Mouse (Mus musculus): ENCODE measurements around the gene Rcbtb1. TPM values are rescaled to one million over a fixed set of nuclear protein-coding genes. Genes with fewer than 3 reads are reported as not detected.
"Not testable (repeated sequence)": the region's sequence is repeated elsewhere in the genome, so short reads cannot be mapped to it uniquely, and the experiment has no call there.

Gene Rcbtb1
- polyA plus RNA-seq, 1 experiment from 2014 or later = 40.5 TPM

DNA sequence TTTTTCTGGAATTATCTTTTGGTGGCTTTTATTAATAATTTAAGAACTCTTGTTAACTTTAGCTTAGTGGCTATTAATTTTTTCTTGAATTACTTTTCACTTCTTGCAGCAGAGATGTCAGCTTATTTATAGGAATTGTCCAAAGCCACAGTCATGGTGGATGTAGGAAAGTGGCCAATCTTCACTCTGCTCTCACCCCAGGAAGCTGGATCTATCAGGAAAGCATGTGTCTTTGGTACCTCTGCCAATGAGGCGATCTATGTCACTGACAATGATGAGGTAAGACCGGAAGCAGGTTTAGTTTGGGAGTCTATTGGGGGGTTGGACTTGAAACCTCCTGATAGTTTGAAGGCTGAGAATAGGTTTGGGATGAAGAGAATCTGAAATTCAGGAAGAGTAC, 8.8 kb downstream of the Rcbtb1 start:
- Histone ChIP-seq H3K27me3 (replicated peaks) (no peaks in the 10 kb centered on the region), H3K27ac (replicated peaks) (no peak overlapping the region), H3K4me3 (replicated peaks) (no peak overlapping the region), H3K4me1 (peaks cover 19% of the 10 kb centered on the region), H3K9me3 (replicated peaks) (no peaks in the 10 kb centered on the region), H3K9ac (replicated peaks) (no peak overlapping the region), H3K4me2 (no peak overlapping the region), H3K36me3 (peaks cover 4% of the 10 kb centered on the region; the same call in 1 of the 2 replicates)
- no peak for ATAC-seq (ENCODE audit: low FRiP score)
- 96% methylated on average over 2 of the region's 2 CpGs for WGBS

DNA sequence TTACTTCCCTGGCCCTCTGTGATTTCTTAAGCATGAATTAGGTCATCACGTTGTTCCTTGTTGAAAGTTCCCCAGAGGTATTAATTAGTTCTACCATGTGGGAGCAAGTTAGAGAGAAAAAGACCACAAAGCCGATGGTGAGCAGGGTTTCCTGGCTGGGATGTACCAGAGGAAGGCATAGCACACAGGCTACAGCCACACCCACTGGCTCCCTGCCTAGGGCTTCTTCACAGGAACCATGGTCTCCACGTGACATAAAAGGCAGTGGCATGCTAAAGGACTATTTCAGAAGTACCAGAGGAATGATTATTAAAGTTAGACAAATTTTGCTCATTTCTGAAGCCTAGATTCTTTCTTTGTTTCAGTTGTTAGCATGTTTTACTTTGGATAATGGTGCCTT, 18.2 kb downstream of the Rcbtb1 start:
- Histone ChIP-seq H3K9ac (replicated peaks) (no peak overlapping the region), H3K27me3 (replicated peaks) (no peaks in the 10 kb centered on the region), H3K27ac (replicated peaks) (no peak overlapping the region), H3K36me3 (peaks cover 62% of the 10 kb centered on the region), H3K4me1 (no peaks in the 10 kb centered on the region), H3K9me3 (replicated peaks) (no peaks in the 10 kb centered on the region), H3K4me3 (replicated peaks) (no peak overlapping the region), H3K4me2 (no peak overlapping the region)
- WGBS = 88% methylated on average over 3 of the region's 3 CpGs
- ATAC-seq (ENCODE audit: low FRiP score) = no peak

DNA sequence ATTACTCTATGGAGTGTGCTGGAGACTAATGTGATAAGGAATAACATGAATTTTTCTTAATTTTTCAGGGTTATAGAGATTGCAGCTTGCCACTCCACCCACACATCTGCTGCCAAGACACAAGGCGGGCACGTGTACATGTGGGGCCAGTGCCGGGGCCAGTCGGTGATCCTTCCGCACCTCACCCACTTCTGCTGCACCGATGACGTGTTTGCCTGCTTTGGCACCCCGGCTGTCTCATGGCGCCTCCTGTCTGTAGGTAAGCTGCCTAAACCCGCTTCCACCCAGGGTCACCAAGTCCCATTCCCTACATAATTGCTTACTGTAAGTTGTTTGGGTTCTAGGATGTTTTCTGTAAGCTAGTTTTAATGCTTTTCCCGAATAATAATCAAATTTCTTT, 25.2 kb downstream of the Rcbtb1 start:
- no peak for ATAC-seq (ENCODE audit: low FRiP score)
- Histone ChIP-seq H3K4me3 (replicated peaks) (no peak overlapping the region), H3K36me3 (peaks cover 82% of the 10 kb centered on the region), H3K27me3 (replicated peaks) (no peaks in the 10 kb centered on the region), H3K9ac (replicated peaks) (no peak overlapping the region), H3K27ac (replicated peaks) (no peak overlapping the region), H3K4me1 (no peaks in the 10 kb centered on the region), H3K9me3 (replicated peaks) (no peaks in the 10 kb centered on the region), H3K4me2 (no peak overlapping the region)
- WGBS = 95% methylated on average over 11 of the region's 11 CpGs

DNA sequence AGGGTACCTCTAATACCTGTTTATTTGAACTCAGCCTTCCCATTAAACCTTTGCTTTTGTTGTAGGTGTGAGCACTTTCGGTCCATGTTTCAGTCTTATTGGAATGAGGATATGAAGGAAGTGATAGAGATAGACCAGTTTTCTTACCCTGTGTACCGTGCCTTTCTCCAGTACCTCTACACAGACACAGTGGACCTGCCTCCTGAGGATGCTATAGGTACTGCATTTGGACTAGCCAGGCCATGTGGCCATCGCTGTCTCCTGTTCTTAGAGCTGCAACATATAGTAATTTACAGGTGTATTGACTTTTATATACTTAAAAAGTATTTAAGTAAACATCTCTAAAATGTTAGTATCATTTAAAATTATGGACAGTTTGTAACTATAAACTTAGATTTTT, 28.8 kb downstream of the Rcbtb1 start:
- Histone ChIP-seq H3K4me1 (no peaks in the 10 kb centered on the region), H3K27me3 (replicated peaks) (no peaks in the 10 kb centered on the region), H3K27ac (replicated peaks) (no peak overlapping the region), H3K9ac (replicated peaks) (no peak overlapping the region), H3K36me3 (peaks cover 88% of the 10 kb centered on the region), H3K9me3 (replicated peaks) (no peaks in the 10 kb centered on the region), H3K4me2 (no peak overlapping the region), H3K4me3 (replicated peaks) (no peak overlapping the region)
- no peak for ATAC-seq (ENCODE audit: low FRiP score)
- 96% methylated on average over 3 of the region's 3 CpGs for WGBS

DNA sequence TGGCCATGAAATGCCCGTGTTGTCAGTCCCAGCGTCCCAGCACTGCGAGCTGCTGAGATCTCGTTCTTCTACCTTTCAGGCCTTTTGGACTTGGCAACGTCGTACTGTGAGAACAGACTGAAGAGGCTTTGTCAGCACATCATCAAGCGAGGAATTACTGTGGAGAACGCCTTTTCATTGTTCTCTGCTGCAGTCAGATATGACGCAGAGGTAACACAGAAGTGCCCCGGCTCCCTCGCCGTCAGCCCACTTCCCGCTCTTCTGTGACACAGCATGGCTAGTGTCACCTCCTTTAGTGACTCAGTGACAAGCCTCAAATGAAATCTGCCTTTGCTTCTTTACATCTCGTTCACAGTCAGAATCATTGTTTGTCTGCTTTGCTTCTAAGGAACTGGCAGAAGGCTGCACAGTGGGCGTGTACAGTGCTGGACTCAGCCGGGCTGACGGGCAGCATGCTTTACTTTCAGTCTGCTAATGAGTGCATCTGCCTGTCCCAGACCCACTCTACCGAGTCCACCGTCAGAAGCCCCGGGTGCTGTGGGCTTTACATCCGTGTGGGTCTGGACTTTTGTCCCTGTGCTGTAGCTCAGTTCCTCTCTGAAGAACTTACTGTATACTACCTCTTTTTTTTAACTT, 29.4 kb downstream of the Rcbtb1 start:
- Histone ChIP-seq H3K9me3 (replicated peaks) (no peaks in the 10 kb centered on the region), H3K27me3 (replicated peaks) (no peaks in the 10 kb centered on the region), H3K4me2 (no peak overlapping the region), H3K4me3 (replicated peaks) (no peak overlapping the region), H3K36me3 (peaks cover 89% of the 10 kb centered on the region), H3K27ac (replicated peaks) (no peak overlapping the region), H3K9ac (replicated peaks) (no peak overlapping the region), H3K4me1 (no peaks in the 10 kb centered on the region)
- 89% methylated on average over 21 of the region's 21 CpGs for WGBS
- ATAC-seq (ENCODE audit: low FRiP score) = no peak

DNA sequence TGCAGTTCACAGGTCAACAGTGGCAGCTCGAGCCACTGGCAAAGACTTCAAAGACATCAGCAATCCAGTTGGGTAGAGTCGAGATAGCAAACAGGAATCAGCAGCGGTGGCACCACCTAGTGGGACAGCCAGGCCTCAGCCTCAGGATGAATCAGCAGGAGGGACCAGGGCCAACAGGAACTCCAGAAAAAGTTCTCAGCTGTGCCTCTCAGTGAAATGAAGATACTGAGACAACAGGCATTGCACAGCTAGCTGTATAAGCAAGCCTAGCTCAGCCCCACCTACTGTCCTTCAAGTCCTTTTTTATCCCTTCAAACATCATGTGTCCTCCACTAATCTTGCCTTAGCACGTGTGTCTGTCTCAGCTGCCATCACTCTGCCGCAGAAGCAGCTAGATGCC, 31.0 kb downstream of the Rcbtb1 start:
- Histone ChIP-seq H3K4me1 (no peaks in the 10 kb centered on the region), H3K4me2 (no peak overlapping the region), H3K4me3 (replicated peaks) (no peak overlapping the region), H3K9ac (replicated peaks) (no peak overlapping the region), H3K36me3 (peaks cover 90% of the 10 kb centered on the region), H3K27ac (replicated peaks) (no peak overlapping the region), H3K27me3 (replicated peaks) (no peaks in the 10 kb centered on the region), H3K9me3 (replicated peaks) (no peaks in the 10 kb centered on the region)
- ATAC-seq (ENCODE audit: low FRiP score) = no peak
- WGBS = 82% methylated on average over 5 of the region's 5 CpGs

DNA sequence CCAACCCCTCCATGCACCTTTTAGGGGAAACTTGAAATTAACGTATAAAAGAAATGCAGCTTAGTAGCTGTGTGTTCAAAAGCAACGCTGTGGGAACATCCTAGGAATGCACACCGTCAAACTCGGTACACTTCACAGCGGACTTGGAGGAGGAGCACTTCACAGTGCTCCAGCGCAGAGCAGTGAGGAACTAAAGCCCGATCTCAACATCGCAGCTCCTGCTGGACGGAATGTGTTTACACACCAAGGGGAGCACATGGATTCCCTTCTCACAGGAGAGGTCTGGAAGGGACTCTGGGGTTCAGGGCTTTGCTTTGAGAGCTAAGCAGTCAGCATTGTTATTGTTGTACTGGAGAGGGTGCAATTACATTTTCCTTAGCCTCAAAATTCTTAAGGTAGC, 32.6 kb downstream of the Rcbtb1 start:
- ATAC-seq (ENCODE audit: low FRiP score) = no peak
- 98% methylated on average over 9 of the region's 9 CpGs for WGBS
- no peak overlapping the region for H3K4me2 ChIP-seq
- H3K36me3 ChIP-seq = peaks cover 91% of the 10 kb centered on the region
- no peak overlapping the region for H3K4me3 ChIP-seq (replicated peaks)
- no peak overlapping the region for H3K27ac ChIP-seq (replicated peaks)
- H3K9me3 ChIP-seq (replicated peaks) = 0 out of 2 replicates have a peak, but pooled peaks cover 2% of the 10 kb centered on the region
- H3K4me1 ChIP-seq = no peaks in the 10 kb centered on the region
- no peak overlapping the region for H3K9ac ChIP-seq (replicated peaks)
- no peaks in the 10 kb centered on the region for H3K27me3 ChIP-seq (replicated peaks)

DNA sequence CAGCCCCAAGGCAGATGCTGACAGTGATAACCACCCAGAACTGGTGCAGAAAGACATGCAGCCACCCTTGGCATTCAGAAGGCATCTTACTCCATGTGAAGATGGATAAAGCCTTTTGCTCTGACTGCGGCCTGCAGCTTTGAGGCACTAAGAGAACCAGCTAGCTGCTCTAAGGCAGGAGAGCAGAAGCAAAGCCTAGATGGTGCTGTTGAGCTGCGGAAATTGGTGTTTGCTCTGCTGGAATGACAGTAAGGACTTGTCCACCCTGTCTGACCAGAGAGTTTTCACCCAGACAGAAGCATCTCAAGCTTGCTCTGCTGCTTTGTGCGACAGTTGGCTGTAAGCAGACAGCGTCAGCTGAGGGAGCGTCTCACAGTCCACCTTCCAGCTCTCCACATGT, 49.3 kb downstream of the Rcbtb1 start:
- ATAC-seq (ENCODE audit: low FRiP score) = peak; percentile 66; the same call in 1 of the 2 replicates
- not testable (repeated sequence) for H3K4me1 ChIP-seq; H3K27ac ChIP-seq (replicated peaks); H3K9me3 ChIP-seq (replicated peaks); H3K27me3 ChIP-seq (replicated peaks); H3K36me3 ChIP-seq; H3K4me3 ChIP-seq (replicated peaks); H3K9ac ChIP-seq (replicated peaks); H3K4me2 ChIP-seq
- WGBS = 76% methylated on average over 5 of the region's 5 CpGs

DNA sequence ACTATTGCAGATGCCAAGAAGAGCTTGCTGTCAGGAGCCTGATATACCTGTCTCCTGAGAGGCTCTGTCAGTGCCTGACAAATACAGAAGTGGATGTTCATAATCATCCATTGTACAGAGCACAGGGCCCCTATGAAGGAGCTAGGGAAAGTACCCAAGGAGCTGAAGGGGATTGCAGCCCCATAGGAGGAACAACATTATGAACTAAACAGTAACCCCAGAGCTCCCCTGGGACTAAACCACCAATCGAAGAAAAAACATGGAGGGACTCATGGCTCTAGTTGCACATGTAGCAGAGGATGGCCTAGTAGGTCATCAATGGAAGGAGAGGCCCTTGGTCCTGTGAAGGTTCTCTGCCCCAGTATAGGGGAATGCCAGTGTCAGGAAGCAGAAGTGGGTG, 54.9 kb downstream of the Rcbtb1 start:
- H3K4me2 ChIP-seq; H3K4me1 ChIP-seq; H3K27me3 ChIP-seq (replicated peaks); H3K27ac ChIP-seq (replicated peaks); H3K9ac ChIP-seq (replicated peaks); ATAC-seq (ENCODE audit: low FRiP score); H3K4me3 ChIP-seq (replicated peaks); H3K9me3 ChIP-seq (replicated peaks); H3K36me3 ChIP-seq: not testable (repeated sequence)
- WGBS = 86% methylated on average over 1 of the region's 1 CpGs

DNA sequence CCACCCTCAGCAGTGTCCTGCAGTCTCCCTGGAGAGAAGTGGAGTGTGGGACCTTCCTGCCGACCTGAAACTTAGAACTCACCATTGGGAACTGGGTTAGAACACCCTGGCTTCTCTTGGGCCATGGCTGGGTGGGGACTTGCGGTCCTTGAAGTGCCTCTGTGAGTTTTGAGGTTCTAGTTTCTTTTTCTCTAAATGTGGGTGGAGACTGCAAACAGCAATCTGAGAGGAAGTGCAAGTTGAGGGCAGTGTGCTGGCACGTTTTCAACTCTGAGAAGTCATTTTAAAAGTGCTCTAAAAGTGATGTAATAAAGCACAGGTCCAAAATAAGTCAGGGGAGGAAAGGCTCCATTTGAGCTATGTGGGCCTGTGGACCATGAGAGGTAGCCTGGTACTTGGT, 59.0 kb downstream of the Rcbtb1 start, which contains the start of gene Gm6904:
Gene Gm6904 (minus strand): TSS at position 161 of the 400 bp plus-strand sequence.
- ATAC-seq (ENCODE audit: low FRiP score) = no peak
- no peaks in the 10 kb centered on the region for H3K27me3 ChIP-seq (replicated peaks)

DNA sequence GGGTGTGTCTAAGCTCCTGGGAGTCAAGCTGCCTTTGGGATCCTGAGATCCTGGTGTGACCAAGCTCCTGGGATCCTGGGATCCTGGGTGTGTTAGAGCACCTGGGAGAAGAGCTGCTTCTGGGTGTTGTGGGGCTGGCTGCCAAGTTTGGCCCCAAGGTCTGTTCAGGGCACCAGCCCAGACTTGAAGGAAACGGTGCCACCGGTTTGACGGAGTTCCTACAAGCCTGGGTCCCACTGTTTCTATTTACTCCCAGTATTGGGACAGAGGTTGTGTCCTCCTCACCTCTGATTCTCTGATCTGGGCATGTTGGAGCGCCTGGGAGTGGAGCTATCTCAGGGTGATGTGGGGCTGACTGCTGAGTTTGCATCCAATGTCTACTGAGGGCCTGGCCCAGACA, 74.0 kb downstream of the Rcbtb1 start:
- H3K4me2 ChIP-seq; ATAC-seq (ENCODE audit: low FRiP score); H3K4me3 ChIP-seq (replicated peaks); H3K9me3 ChIP-seq (replicated peaks); H3K27me3 ChIP-seq (replicated peaks); H3K27ac ChIP-seq (replicated peaks); H3K9ac ChIP-seq (replicated peaks); H3K4me1 ChIP-seq; H3K36me3 ChIP-seq: not testable (repeated sequence)
- 96% methylated on average over 4 of the region's 4 CpGs for WGBS

More for the DNA sequence above, 59.0 kb downstream of the Rcbtb1 start, which contains the start of gene Gm6904:
- Histone ChIP-seq H3K27ac (replicated peaks) (no peak within 1 kb of the TSS), H3K9ac (replicated peaks) (no peak within 1 kb of the TSS), H3K4me3 (replicated peaks) (no peak within 1 kb of the TSS), H3K9me3 (replicated peaks) (no peaks in the 10 kb centered on the region), H3K4me2 (no peak within 1 kb of the TSS), H3K36me3 (no peaks in the 10 kb centered on the region), H3K4me1 (no peaks in the 10 kb centered on the region)
- WGBS = 79% methylated on average over 3 of the region's 3 CpGs

Data from neural tube, embryonic 15.5 days (tissue).